Mouse (Mus musculus) embryonic fibroblast, embryonic 13.5 days (primary cell): ENCODE data around the gene Hdac6.

Source experiments
- CTCF ChIP-seq: IDR thresholded peaks from 2 replicates; pipeline ENCODE4 v1.5.1; 2011; ENCODE audit warnings: mild to moderate bottlenecking, control low read depth, low read length, moderate library complexity, borderline replicate concordance; ENCODE audit not compliant: insufficient read depth
- POLR2A ChIP-seq: IDR thresholded peaks from 2 replicates; pipeline ENCODE4 v1.6.1; 2011; ENCODE audit warnings: low read depth, mild to moderate bottlenecking, control low read depth, low read length, moderate library complexity

- TF ChIP-seq CTCF (no peak), POLR2A (peak; percentile 58)
Measured at GRCm38 (mm10) chrX:7947900-7948492, 307 bp upstream of the Hdac6 start.
